Mouse (Mus musculus): ENCODE results near the gene Arsk.

The Arsk gene

DNA sequence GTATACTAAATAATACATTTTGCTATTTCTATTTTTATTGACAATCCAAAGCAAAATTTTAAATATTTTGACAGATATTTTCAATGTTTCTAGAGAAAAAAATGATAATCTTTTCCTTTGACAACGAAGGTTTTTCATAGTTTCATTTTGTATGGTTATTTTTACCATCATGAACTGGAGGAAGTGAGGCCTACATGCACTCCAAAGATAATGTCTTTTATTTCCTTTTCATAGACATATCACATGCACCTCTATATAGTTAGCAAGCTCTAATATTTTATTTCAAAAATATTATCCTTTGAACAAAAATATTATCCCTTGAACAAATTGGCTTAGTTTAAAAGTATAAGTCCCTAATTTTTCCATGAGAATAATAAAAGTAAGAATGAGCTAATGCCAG, 24.1 kb downstream of the Arsk start:
- H3K4me3 ChIP-seq (replicated peaks; ENCODE audit: low read length): no peak overlapping the region
- TF ChIP-seq NANOG (IDR thresholded peaks at IDR 0.05; ENCODE audit: borderline replicate concordance, low read length) (no peak), POU5F1 (IDR thresholded peaks at IDR 0.05; ENCODE audit: borderline replicate concordance, low read length) (no peak), CTCF (conservative IDR thresholded peaks at IDR 0.05; ENCODE audit: low read length) (no peak)
- H3K4me1 ChIP-seq (replicated peaks; ENCODE audit: low read depth, low read length): no peaks in the 10 kb centered on the region
- H3K9me3 ChIP-seq (ENCODE audit: low read length): no peaks in the 10 kb centered on the region
- no peaks in the 10 kb centered on the region for H3K27me3 ChIP-seq (ENCODE audit: insufficient read depth, low read length)
- H3K36me3 ChIP-seq (ENCODE audit: insufficient read depth, low read length): no peaks in the 10 kb centered on the region

- Histone ChIP-seq H3K27me3 (ENCODE audit: insufficient read depth, low read length) (no peaks in the 10 kb centered on the region), H3K9me3 (ENCODE audit: low read length) (no peaks in the 10 kb centered on the region), H3K36me3 (ENCODE audit: insufficient read depth, low read length) (no peaks in the 10 kb centered on the region), H3K4me3 (replicated peaks; ENCODE audit: low read length) (peak overlapping the region; percentile 53), H3K4me1 (replicated peaks; ENCODE audit: low read depth, low read length) (peaks cover 11% of the 10 kb centered on the region; the same call in 1 of the 2 replicates)
- TF ChIP-seq NANOG (IDR thresholded peaks at IDR 0.05; ENCODE audit: borderline replicate concordance, low read length): no peak
- TF ChIP-seq CTCF (conservative IDR thresholded peaks at IDR 0.05; ENCODE audit: low read length): no peak
- TF ChIP-seq POU5F1 (IDR thresholded peaks at IDR 0.05; ENCODE audit: borderline replicate concordance, low read length): no peak
Measured at GRCm38 (mm10) chr13:76064363-76064945, 34.0 kb downstream of the Arsk start.

DNA sequence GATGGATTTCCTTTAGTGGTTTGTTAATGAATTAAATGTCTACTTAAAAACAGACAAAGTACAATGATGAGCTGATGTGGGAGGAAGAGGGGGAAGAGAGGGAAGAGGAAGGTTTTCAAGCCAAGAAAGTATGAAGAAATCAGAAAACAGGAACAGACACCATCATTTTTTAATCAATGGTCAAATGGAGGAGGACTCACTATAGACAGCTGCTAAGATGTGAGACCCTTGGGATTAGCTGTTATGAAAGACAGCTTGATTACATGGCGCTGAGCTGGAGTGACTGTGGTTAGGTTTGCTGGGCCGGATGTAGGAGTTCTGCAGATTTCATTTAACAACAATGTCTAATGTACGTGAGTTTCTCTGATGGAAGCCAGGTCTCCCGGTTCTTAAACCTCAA, 34.9 kb downstream of the Arsk start:
- H3K36me3 ChIP-seq (ENCODE audit: insufficient read depth, low read length): no peaks in the 10 kb centered on the region
- 0 out of 2 replicates have a peak, but pooled peaks cover 4% of the 10 kb centered on the region for H3K27me3 ChIP-seq (ENCODE audit: insufficient read depth, low read length)
- no peak for TF ChIP-seq CTCF (conservative IDR thresholded peaks at IDR 0.05; ENCODE audit: low read length)
- no peak for TF ChIP-seq NANOG (IDR thresholded peaks at IDR 0.05; ENCODE audit: borderline replicate concordance, low read length)

DNA sequence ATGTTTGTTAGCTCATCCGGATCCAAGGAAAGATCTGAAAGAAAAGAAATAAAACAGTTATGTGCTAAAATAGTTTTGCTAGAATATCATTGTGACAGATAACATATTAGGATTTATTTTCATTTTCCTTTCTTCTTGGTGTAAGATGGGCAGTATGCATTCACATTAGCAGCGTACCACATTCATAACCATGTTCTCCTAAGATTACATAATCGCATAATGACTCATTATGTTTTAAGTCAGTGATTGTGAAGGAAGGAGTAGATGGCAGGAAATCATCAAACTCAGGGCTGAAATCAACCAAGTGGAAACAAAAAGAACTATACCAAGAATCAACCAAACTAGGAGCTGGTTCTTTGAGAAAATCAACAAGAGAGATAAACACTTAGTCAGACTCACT, 35.9 kb downstream of the Arsk start:
- TF ChIP-seq CTCF (conservative IDR thresholded peaks at IDR 0.05; ENCODE audit: low read length) (no peak), NANOG (IDR thresholded peaks at IDR 0.05; ENCODE audit: borderline replicate concordance, low read length) (no peak), POU5F1 (IDR thresholded peaks at IDR 0.05; ENCODE audit: borderline replicate concordance, low read length) (no peak)
- H3K27me3 ChIP-seq (ENCODE audit: insufficient read depth, low read length): peaks cover 13% of the 10 kb centered on the region
- no peak overlapping the region for H3K4me3 ChIP-seq (replicated peaks; ENCODE audit: low read length)

More for the DNA sequence above, 34.9 kb downstream of the Arsk start:
- Histone ChIP-seq H3K9me3 (ENCODE audit: low read length) (no peaks in the 10 kb centered on the region), H3K4me1 (replicated peaks; ENCODE audit: low read depth, low read length) (peaks cover 11% of the 10 kb centered on the region; the same call in 1 of the 2 replicates), H3K4me3 (replicated peaks; ENCODE audit: low read length) (no peak overlapping the region)

GRCm38 (mm10) chr13:76062126-76062525, 36.3 kb downstream of the Arsk start:
- no peak overlapping the region for H3K4me3 ChIP-seq (replicated peaks; ENCODE audit: low read length)
- H3K4me1 ChIP-seq (replicated peaks; ENCODE audit: low read depth, low read length): peaks cover 11% of the 10 kb centered on the region; the same call in 1 of the 2 replicates
- no peak for TF ChIP-seq POU5F1 (IDR thresholded peaks at IDR 0.05; ENCODE audit: borderline replicate concordance, low read length)
- TF ChIP-seq CTCF (conservative IDR thresholded peaks at IDR 0.05; ENCODE audit: low read length): no peak
- TF ChIP-seq NANOG (IDR thresholded peaks at IDR 0.05; ENCODE audit: borderline replicate concordance, low read length): no peak
- no peaks in the 10 kb centered on the region for H3K9me3 ChIP-seq (ENCODE audit: low read length)
- H3K36me3 ChIP-seq (ENCODE audit: insufficient read depth, low read length): no peaks in the 10 kb centered on the region
- peaks cover 16% of the 10 kb centered on the region for H3K27me3 ChIP-seq (ENCODE audit: insufficient read depth, low read length)

More for the DNA sequence above, 35.9 kb downstream of the Arsk start:
- Histone ChIP-seq H3K4me1 (replicated peaks; ENCODE audit: low read depth, low read length) (peaks cover 11% of the 10 kb centered on the region; the same call in 1 of the 2 replicates), H3K9me3 (ENCODE audit: low read length) (no peaks in the 10 kb centered on the region), H3K36me3 (ENCODE audit: insufficient read depth, low read length) (no peaks in the 10 kb centered on the region)

DNA sequence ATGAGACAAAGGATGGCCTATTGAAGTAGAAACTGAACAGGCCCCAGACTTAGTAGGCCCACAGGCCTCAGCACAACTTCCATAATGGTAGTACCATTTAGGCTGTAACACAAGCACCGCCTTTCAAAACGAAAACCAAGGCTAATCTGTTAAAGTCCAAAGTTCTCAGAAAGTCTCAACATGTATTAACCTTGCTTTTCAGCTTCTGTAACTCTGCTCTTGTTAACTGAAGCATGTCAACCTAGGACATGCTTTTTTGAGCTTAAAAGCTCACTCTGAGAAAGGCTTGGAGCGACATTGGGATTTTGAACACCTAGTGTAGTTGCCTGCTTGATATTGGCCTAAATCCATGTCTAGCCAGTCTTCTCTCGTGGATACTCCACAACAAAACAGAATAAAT, 38.9 kb downstream of the Arsk start:
- no peak overlapping the region for H3K4me3 ChIP-seq (replicated peaks; ENCODE audit: low read length)
- no peaks in the 10 kb centered on the region for H3K36me3 ChIP-seq (ENCODE audit: insufficient read depth, low read length)
- no peaks in the 10 kb centered on the region for H3K9me3 ChIP-seq (ENCODE audit: low read length)
- peaks cover 14% of the 10 kb centered on the region; the same call in 1 of the 2 replicates for H3K4me1 ChIP-seq (replicated peaks; ENCODE audit: low read depth, low read length)
- peaks cover 40% of the 10 kb centered on the region for H3K27me3 ChIP-seq (ENCODE audit: insufficient read depth, low read length)
- TF ChIP-seq POU5F1 (IDR thresholded peaks at IDR 0.05; ENCODE audit: borderline replicate concordance, low read length): no peak
- no peak for TF ChIP-seq CTCF (conservative IDR thresholded peaks at IDR 0.05; ENCODE audit: low read length)
- TF ChIP-seq NANOG (IDR thresholded peaks at IDR 0.05; ENCODE audit: borderline replicate concordance, low read length): no peak

DNA sequence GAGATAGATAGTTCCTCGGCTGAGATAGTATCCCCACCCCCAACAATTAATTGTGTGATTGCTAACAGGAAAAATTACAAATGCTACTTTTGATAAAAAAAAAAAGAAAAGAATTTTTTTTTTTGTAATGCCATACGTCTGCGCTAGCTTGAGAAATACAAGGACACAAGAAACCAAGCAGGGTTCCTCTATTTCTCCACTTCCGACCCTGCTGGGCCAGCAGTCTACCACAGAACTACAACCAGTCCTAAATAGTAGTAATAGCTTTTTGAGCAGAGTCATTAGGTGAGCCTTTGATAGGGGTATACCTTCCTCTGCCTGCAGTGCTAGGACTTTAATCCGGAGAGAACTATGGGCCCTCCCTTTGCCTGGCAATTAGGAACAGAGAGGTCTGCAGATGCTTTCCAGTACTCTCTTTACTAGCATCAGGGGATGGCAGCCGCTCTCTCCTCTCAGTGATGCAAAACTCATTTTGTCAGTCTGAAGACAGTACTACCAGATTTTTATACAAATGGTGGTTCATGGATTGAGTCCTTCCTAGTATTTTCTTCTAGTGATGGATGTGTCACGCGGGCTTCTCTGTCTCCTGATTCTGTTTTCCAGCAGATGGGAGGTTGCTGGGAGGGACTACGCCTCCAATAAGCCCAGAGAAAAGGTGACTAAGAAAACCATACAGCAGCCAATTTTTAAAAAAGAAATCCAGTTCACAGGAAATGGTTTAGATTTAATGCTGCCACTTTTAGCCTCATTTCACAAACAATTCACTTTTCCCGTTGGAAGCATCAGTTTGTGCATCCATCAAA, 41.0 kb downstream of the Arsk start:
- no peak for TF ChIP-seq POU5F1 (IDR thresholded peaks at IDR 0.05; ENCODE audit: borderline replicate concordance, low read length)
- peaks cover 9% of the 10 kb centered on the region; the same call in 1 of the 2 replicates for H3K4me1 ChIP-seq (replicated peaks; ENCODE audit: low read depth, low read length)
- no peaks in the 10 kb centered on the region for H3K9me3 ChIP-seq (ENCODE audit: low read length)
- H3K36me3 ChIP-seq (ENCODE audit: insufficient read depth, low read length): no peaks in the 10 kb centered on the region
- peaks cover 59% of the 10 kb centered on the region for H3K27me3 ChIP-seq (ENCODE audit: insufficient read depth, low read length)
- H3K4me3 ChIP-seq (replicated peaks; ENCODE audit: low read length): no peak overlapping the region

DNA sequence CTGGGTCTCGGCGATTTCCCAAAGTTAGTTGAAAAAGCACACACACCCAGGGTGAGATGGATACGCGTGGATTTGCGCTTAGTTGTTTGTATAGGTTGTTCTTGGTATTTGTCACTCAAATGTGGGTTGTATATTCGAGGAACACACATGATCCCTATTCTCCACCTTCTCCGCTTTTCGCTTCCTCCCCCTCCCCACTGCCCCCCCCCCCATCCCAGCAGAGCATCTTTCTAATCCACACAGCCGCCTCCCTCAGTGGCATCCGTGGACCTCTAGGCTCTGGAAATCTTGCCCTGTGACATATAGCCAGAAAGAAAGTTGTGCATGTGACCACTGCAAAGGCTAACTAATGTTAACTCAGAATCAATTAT, 41.6 kb downstream of the Arsk start, which contains the start of gene Gpr150:
Gpr150 (minus strand) TSS at position 101 of the 371 bp plus-strand sequence.
- Histone ChIP-seq H3K27me3 (ENCODE audit: insufficient read depth, low read length) (peaks cover 60% of the 10 kb centered on the region), H3K9me3 (ENCODE audit: low read length) (no peaks in the 10 kb centered on the region), H3K4me3 (replicated peaks; ENCODE audit: low read length) (peak within 1 kb of the TSS; percentile 81), H3K36me3 (ENCODE audit: insufficient read depth, low read length) (no peaks in the 10 kb centered on the region), H3K4me1 (replicated peaks; ENCODE audit: low read depth, low read length) (peaks cover 9% of the 10 kb centered on the region; the same call in 1 of the 2 replicates)
- TF ChIP-seq CTCF (conservative IDR thresholded peaks at IDR 0.05; ENCODE audit: low read length) (no peak), NANOG (IDR thresholded peaks at IDR 0.05; ENCODE audit: borderline replicate concordance, low read length) (no peak), POU5F1 (IDR thresholded peaks at IDR 0.05; ENCODE audit: borderline replicate concordance, low read length) (no peak)
